Mouse (Mus musculus) heart, embryonic 10.5 days (tissue): ENCODE measurements around the gene Nr2f2. TPM values are rescaled to one million over a fixed set of nuclear protein-coding genes. Genes with fewer than 3 reads are reported as not detected.

Experiments used
- DNase-seq: peaks from one replicate; pipeline ENCODE4 v3.0.0-alpha.2; 2017; ENCODE audit warnings: low spot score
- H3K27ac ChIP-seq: fragments of 300-500 bp; sonication (generic); 2 replicates; pipeline ENCODE4 v1.5.1; 2016; ENCODE audit warnings: mild to moderate bottlenecking
- H3K27me3 ChIP-seq: fragments of 300-500 bp; sonication (generic); 2 replicates; pipeline ENCODE4 v1.6.1; 2016; ENCODE audit warnings: mild to moderate bottlenecking; ENCODE audit not compliant: poor library complexity, insufficient read depth, severe bottlenecking
- H3K36me3 ChIP-seq: fragments of 300-500 bp; sonication (generic); 2 replicates; pipeline ENCODE4 v1.6.1; 2016; ENCODE audit warnings: mild to moderate bottlenecking, moderate library complexity
- H3K4me1 ChIP-seq: fragments of 300-500 bp; sonication (generic); 2 replicates; pipeline ENCODE4 v1.6.1; 2016; ENCODE audit warnings: mild to moderate bottlenecking
- H3K4me3 ChIP-seq: fragments of 300-500 bp; sonication (generic); 2 replicates; pipeline ENCODE4 v1.5.1; 2016; ENCODE audit warnings: mild to moderate bottlenecking, moderate library complexity
- H3K9me3 ChIP-seq: fragments of 300-500 bp; sonication (generic); 2 replicates; pipeline ENCODE4 v1.6.1; 2016; ENCODE audit warnings: mild to moderate bottlenecking, moderate library complexity
- WGBS: fragments of 180-500 bp; shearing (Covaris S2); methylation state at CpG from one replicate; pipeline ENCODE4 v1.1.7; 2016; 5-methylcytosine and 5-hydroxymethylcytosine counted together
- polyA plus RNA-seq: library from polyadenylated mRNA; unstranded; fragments of >200 nt; fragmentation: Nextera tagmentation; extraction: Ambion mirVana; gene quantifications from 2 replicates; pipeline ENCODE4 v1.2.1, GENCODE M21; 2016

Nr2f2 gene
- polyA plus RNA-seq, 1 experiment from 2014 or later: 48.0 TPM

GRCm38 (mm10) chr7:70362526-70363170, 3.9 kb downstream of the Nr2f2 start:
- Histone ChIP-seq H3K4me3 (peak overlapping the region; percentile 82), H3K27me3 (peaks cover 28% of the 10 kb centered on the region), H3K36me3 (peaks cover 7% of the 10 kb centered on the region), H3K9me3 (no peaks in the 10 kb centered on the region), H3K4me1 (peaks cover 11% of the 10 kb centered on the region), H3K27ac (peak overlapping the region; percentile 96; the same call in 1 of the 2 replicates)
- no peak for DNase-seq
- WGBS: 6% methylated on average over 12 of the region's 12 CpGs

GRCm38 (mm10) chr7:70361383-70362364, 4.9 kb downstream of the Nr2f2 start:
- DNase-seq: peak; percentile 94
- under 1% methylated on average over 98 of the region's 98 CpGs for WGBS
- Histone ChIP-seq H3K27ac (peak overlapping the region; percentile 96), H3K4me1 (peaks cover 12% of the 10 kb centered on the region), H3K36me3 (peaks cover 16% of the 10 kb centered on the region), H3K27me3 (peaks cover 28% of the 10 kb centered on the region), H3K4me3 (peak overlapping the region; percentile 82), H3K9me3 (no peaks in the 10 kb centered on the region)

DNA sequence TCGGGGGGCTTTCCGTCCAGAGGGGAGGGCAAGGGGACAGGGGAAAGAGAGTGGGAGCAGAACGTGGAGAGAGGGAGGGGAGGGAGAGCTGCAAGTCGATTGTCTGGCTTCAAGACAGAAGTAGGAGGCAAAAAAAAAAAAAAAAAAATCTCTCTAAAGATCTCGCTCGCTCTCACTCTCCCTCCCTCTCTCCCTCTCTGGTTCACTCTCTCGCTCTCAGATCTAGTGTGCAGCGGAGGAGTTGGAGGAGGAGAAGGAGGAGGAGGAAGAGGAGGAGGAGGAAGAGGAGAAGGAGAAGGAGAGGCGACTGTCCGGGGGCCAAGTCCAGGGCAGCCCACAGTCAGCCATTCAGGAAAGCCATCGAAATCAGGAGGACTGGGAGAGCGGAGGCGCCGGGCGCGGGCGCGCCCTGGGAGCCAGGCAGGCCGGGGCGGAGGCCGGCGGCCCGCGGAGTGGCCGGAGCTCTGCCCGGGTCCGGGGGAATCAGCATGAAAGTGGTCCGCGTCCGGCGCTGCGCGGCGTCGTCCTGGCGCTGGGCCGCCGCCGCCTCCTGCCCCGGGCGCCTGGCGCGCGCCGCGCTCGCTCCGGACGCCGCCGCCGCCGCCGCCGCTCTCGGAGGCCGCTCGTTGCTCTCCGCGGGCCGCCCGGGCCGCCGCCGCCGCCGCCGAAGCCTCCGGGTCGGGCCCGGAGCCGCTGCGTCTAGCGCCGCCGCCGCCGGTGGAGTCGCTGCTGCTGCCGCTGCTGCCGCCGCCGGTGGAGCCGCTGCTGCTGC, 5.7 kb downstream of the Nr2f2 start:
- H3K36me3 ChIP-seq: peaks cover 22% of the 10 kb centered on the region
- WGBS: 19% methylated on average over 84 of the region's 84 CpGs
- peak overlapping the region; percentile 96 for H3K27ac ChIP-seq
- peaks cover 30% of the 10 kb centered on the region for H3K27me3 ChIP-seq
- peak overlapping the region; percentile 82 for H3K4me3 ChIP-seq
- peaks cover 12% of the 10 kb centered on the region for H3K4me1 ChIP-seq
- DNase-seq: no peak
- H3K9me3 ChIP-seq: no peaks in the 10 kb centered on the region

DNA sequence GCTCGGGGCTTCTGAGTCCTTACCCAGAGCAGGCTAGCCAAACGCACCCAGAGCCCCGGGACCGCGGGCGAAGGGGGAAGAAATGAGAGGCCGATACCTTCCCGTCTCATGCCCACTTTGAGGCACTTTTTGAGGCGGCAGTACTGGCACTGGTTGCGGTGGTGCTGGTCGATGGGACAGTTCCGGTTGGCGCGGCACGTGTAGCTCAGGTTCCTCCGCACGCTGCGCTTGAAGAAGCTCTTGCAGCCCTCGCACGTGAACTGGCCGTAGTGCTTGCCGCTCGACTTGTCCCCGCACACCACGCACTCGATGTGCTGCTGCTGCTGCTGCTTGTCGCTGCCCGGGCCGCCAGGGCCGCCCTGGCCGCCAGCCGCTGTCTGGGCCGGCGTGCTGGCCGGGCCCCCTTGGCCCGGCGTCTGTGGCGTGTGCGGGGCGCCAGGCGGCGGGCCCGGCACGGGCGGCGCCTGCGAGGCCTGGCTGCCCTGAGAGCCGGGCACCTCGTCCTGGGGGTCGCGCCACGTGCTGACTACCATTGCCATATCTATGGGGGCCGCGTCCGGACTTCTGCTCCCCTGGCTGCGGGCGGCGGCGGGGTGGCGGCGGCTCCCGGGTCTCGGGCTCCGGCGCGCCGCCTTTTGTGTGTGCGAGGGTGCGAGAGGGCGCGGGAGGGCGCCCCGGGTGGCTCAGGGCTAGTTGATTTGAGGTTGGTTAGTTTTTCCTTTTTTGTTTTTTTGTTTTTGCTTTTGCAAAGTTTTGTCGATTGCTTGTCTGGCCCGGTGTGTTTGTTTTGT, 6.5 kb downstream of the Nr2f2 start:
- H3K9me3 ChIP-seq: no peaks in the 10 kb centered on the region
- DNase-seq: no peak
- peak overlapping the region; percentile 82 for H3K4me3 ChIP-seq
- peaks cover 9% of the 10 kb centered on the region for H3K4me1 ChIP-seq
- WGBS: under 1% methylated on average over 75 of the region's 75 CpGs
- H3K36me3 ChIP-seq: peaks cover 24% of the 10 kb centered on the region
- H3K27me3 ChIP-seq: peaks cover 34% of the 10 kb centered on the region
- H3K27ac ChIP-seq: peak overlapping the region; percentile 96

GRCm38 (mm10) chr7:70358848-70359591, 7.5 kb downstream of the Nr2f2 start:
- peak; percentile 75 for DNase-seq
- Histone ChIP-seq H3K4me1 (peaks cover 9% of the 10 kb centered on the region), H3K4me3 (peak overlapping the region; percentile 82), H3K36me3 (peaks cover 27% of the 10 kb centered on the region), H3K9me3 (no peaks in the 10 kb centered on the region), H3K27ac (peak overlapping the region; percentile 96), H3K27me3 (peaks cover 40% of the 10 kb centered on the region)
- WGBS: under 1% methylated on average over 33 of the region's 33 CpGs

GRCm38 (mm10) chr7:70358020-70358847, 8.3 kb downstream of the Nr2f2 start:
- DNase-seq: peak; percentile 76
- H3K36me3 ChIP-seq: peaks cover 27% of the 10 kb centered on the region
- H3K27me3 ChIP-seq: peaks cover 40% of the 10 kb centered on the region
- no peaks in the 10 kb centered on the region for H3K9me3 ChIP-seq
- whole genome bisulfite sequencing: 3% methylated on average over 33 of the region's 33 CpGs
- H3K4me3 ChIP-seq: peak overlapping the region; percentile 82
- peak overlapping the region; percentile 96 for H3K27ac ChIP-seq
- H3K4me1 ChIP-seq: peaks cover 9% of the 10 kb centered on the region

DNA sequence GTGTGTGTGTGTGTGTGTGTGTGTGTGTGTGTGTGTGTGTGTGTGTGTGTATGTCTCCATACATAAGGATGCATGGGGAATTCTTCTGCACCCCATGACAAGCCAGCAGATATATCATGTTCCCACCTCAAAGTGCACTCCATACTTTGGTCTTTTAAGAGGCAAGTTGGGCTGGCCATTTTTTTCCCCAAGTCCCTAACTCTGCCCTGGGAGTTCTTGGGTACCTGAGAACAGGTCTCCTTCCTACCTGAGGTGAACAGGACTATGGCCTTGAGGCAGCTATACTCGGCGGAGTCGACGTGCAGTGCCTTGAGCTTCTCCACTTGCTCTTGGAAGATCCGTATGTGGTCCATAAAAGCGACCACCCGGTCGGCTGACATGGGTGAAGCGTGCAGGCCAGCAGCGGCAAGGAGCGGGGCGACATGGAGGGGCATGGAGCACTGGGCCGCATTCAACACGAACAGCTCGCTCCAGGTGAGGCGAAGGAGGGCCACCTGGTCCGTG, 9.0 kb downstream of the Nr2f2 start:
- no peak for DNase-seq
- H3K27me3 ChIP-seq: peaks cover 40% of the 10 kb centered on the region

DNA sequence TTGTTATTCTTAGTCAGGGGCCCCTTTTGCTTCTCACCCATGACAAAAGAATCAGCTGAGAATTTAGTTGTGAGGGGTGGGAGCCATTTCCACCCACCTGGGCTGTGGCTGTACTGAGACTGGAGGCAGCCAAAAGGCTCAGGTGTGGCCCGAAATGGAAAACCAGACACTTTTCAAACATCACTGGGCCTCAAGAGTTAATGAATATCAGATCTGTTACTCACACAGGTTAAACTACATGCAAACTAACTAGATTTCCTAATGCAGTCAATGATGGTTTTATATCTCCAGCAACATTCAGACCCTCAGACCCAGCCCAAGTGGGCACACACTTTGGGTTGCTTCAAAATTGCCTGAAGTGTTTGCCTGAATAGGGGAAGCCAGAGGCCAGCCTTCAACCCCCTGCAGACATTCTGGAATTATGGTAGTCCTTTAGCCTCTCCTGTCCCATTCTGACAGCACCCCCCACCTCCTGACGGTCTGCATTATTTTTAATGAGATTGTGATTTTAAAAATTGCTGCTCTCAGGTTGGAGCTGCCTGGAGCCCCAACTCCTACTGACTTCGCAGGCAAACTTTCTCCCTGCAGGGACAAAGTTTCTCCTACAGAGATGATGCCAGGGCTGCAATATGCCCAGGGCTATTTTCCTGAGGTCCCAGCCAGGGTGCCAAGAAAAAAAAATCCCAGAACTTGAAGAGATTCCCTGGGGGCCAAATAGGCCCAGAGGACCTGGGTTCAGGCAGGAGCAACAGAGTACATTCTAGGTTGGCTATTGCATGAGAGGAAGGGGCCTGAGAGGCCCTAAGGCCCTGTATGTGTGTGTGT, 9.6 kb downstream of the Nr2f2 start:
- H3K27me3 ChIP-seq: peaks cover 40% of the 10 kb centered on the region
- H3K4me1 ChIP-seq: peaks cover 9% of the 10 kb centered on the region

More for the DNA sequence above, 9.0 kb downstream of the Nr2f2 start:
- Histone ChIP-seq H3K9me3 (no peaks in the 10 kb centered on the region), H3K4me1 (peaks cover 9% of the 10 kb centered on the region), H3K4me3 (peak overlapping the region; percentile 82), H3K36me3 (peaks cover 27% of the 10 kb centered on the region), H3K27ac (peak overlapping the region; percentile 96)
- 13% methylated on average over 17 of the region's 17 CpGs for WGBS

GRCm38 (mm10) chr7:70355691-70356568, 10.6 kb downstream of the Nr2f2 start:
- 29% methylated on average over 5 of the region's 5 CpGs for WGBS
- H3K27ac ChIP-seq: peak overlapping the region; percentile 96
- peak overlapping the region; percentile 82 for H3K4me3 ChIP-seq
- H3K4me1 ChIP-seq: peaks cover 9% of the 10 kb centered on the region
- H3K9me3 ChIP-seq: no peaks in the 10 kb centered on the region
- no peak for DNase-seq
- H3K27me3 ChIP-seq: peaks cover 40% of the 10 kb centered on the region
- H3K36me3 ChIP-seq: peaks cover 27% of the 10 kb centered on the region

More for the DNA sequence above, 9.6 kb downstream of the Nr2f2 start:
- H3K9me3 ChIP-seq: no peaks in the 10 kb centered on the region
- H3K36me3 ChIP-seq: peaks cover 27% of the 10 kb centered on the region
- DNase-seq: no peak
- 41% methylated on average over 3 of the region's 3 CpGs for WGBS
- peak overlapping the region; percentile 82 for H3K4me3 ChIP-seq
- H3K27ac ChIP-seq: peak overlapping the region; percentile 96
